Mouse (Mus musculus) limb, embryonic 15.5 days (tissue): ENCODE results near the gene A830005F24Rik. TPM values are rescaled to one million over a fixed set of nuclear protein-coding genes. Genes with fewer than 3 reads are reported as not detected.

Source experiments
- ATAC-seq: fragments of 200-750 bp; cut with Nextera tagmentation; 2 replicates; pipeline ENCODE4 v1.8.0; 2017; ENCODE audit warnings: low read depth, moderate TSS enrichment; ENCODE audit not compliant: insufficient number of reproducible peaks, low FRiP score, low TSS enrichment
- H3K27ac ChIP-seq: fragments of 300-500 bp; sonication (generic); 2 replicates; pipeline ENCODE4 v1.5.1; 2015; ENCODE audit warnings: moderate library complexity, mild to moderate bottlenecking, inconsistent platforms
- H3K27me3 ChIP-seq: fragments of 300-500 bp; sonication (generic); 2 replicates; pipeline ENCODE4 v1.6.1; 2015; ENCODE audit warnings: inconsistent platforms
- H3K36me3 ChIP-seq: fragments of 300-500 bp; sonication (generic); 2 replicates; pipeline ENCODE4 v1.6.1; 2015; ENCODE audit warnings: inconsistent platforms
- H3K4me1 ChIP-seq: fragments of 300-500 bp; sonication (generic); 2 replicates; pipeline ENCODE4 v1.6.1; 2015; ENCODE audit warnings: inconsistent platforms
- H3K4me2 ChIP-seq: fragments of 300-500 bp; sonication (generic); 2 replicates; pipeline ENCODE4 v1.6.1; 2015; ENCODE audit warnings: mild to moderate bottlenecking, inconsistent platforms
- H3K4me3 ChIP-seq: fragments of 300-500 bp; sonication (generic); 2 replicates; pipeline ENCODE4 v1.5.1; 2015; ENCODE audit warnings: mild to moderate bottlenecking, inconsistent platforms
- H3K9ac ChIP-seq: fragments of 300-500 bp; sonication (generic); 2 replicates; pipeline ENCODE4 v1.6.1; 2015; ENCODE audit warnings: inconsistent platforms
- H3K9me3 ChIP-seq: fragments of 300-500 bp; sonication (generic); 2 replicates; pipeline ENCODE4 v1.6.1; 2016; ENCODE audit warnings: inconsistent platforms
- WGBS: fragments of 180-500 bp; shearing (Covaris S2); methylation state at CpG from one replicate; pipeline ENCODE4 v1.1.7; 2015; 5-methylcytosine and 5-hydroxymethylcytosine counted together
- polyA plus RNA-seq: library from polyadenylated mRNA; unstranded; fragments of >200 nt; fragmentation: Nextera tagmentation; extraction: Ambion mirVana; gene quantifications from 2 replicates; pipeline ENCODE4 v1.2.1, GENCODE M21; 2015

The A830005F24Rik gene
- 1.8 and 2.6 TPM in 2 replicates for polyA plus RNA-seq

DNA sequence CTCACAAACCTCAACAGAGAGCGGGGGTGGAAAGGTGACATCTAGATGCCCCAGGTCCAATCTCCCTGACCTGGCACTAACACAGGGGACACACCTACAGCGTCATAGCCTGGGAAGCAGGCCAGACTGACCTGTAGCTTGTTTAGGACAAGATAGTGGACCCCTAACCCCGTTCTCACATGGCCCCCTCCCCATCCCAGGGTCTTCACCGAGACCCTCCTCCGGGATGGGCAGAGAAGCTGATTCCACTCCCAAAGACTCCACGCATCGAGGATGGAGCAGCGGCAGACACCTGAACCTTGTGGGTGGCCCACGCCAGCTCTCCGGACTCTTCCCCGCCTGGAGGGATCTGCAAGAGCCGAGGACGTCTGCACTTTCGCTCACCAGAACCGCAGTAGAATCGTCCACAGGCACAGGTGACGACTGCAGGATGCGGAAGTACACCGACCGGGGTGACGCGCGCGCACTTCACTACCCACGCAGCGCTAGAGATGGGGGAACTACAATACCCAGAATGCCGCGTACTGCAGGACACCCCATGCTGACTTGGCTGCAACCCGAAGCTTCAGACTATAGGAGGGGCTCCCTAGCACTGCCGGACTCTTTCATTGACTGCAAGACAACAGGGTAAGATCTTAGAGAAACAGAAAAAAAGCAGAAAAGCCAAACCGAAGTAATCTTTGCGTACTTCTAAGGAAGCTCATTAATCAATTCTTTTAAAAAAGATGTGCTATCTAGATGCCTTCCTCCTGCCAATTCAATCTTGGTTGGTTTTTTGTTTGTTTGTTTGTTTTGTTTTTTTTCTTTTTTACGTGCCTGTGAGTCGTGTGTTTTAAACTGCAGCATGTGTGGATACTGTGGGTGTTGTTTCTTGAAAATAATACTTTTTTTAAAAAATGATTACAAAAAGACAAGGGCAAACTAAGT is at the start of gene A830005F24Rik, which contains the start of gene Zfp169:
A830005F24Rik (plus strand) TSS at position 568 of the 927 bp plus-strand sequence.
Zfp169 (minus strand) TSS at position 449 of the 927 bp plus-strand sequence.
- Histone ChIP-seq H3K27me3 (no peaks in the 10 kb centered on the region), H3K27ac (0 out of 2 replicates have a peak within 1 kb of the TSS, but pooled peaks have one; percentile 33), H3K9me3 (no peaks in the 10 kb centered on the region), H3K4me1 (peaks cover 7% of the 10 kb centered on the region), H3K4me3 (peak within 1 kb of the TSS; percentile 67), H3K36me3 (no peaks in the 10 kb centered on the region), H3K4me2 (peak within 1 kb of the TSS; percentile 86), H3K9ac (peak within 1 kb of the TSS; percentile 63)
- 1% methylated on average over 34 of the region's 34 CpGs for WGBS
- peak; percentile 98 for ATAC-seq

DNA sequence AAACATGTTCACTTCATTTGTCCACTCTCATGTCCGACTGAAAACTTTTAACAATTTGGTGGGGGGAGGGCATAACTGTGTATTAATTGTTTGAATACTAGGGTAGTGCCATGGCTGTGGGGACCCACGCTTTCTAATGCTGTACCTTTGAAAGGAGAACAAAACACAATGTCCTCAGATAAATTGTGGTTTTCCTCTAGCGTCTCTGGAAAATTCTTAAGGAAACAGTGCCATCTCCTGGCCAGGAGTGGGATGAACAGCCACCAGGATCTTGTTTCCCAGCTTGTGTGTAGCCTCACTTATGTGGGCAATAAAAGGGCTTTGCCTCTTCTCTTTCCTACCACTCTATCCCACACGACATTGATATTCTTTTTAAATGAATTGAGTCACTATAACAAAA is 49.2 kb upstream of the A830005F24Rik start:
- H3K4me2 ChIP-seq, result no peak overlapping the region
- WGBS, result 13% methylated on average over 4 of the region's 4 CpGs
- H3K4me1 ChIP-seq, result no peaks in the 10 kb centered on the region
- H3K27me3 ChIP-seq, result peaks cover 14% of the 10 kb centered on the region; the same call in 1 of the 2 replicates
- H3K27ac ChIP-seq, result no peak overlapping the region
- no peak overlapping the region for H3K9ac ChIP-seq
- no peak overlapping the region for H3K4me3 ChIP-seq
- no peaks in the 10 kb centered on the region for H3K36me3 ChIP-seq
- no peak for ATAC-seq
- no peaks in the 10 kb centered on the region for H3K9me3 ChIP-seq

DNA sequence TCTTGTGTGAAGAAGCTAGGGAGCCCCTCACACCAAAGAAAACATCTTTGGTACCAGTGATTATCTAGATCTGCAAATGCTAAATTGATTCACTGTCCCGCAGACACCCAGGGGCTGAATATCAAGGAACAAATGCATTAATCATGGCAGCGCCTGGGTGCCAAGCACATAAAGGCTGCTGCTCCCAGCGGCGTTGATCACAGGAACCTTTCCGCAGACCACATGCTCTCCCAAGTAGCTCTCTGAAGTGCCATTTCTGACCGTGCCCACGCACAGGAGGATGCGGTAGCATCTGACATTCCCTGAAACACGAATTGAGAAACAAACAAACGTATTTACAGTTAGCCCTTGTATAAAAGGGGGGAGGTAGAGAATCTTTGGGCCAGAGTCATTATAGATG is 47.2 kb upstream of the A830005F24Rik start:
- 64% methylated on average over 10 of the region's 10 CpGs for WGBS

GRCm38 (mm10) chr13:48468656-48469180 is 44.7 kb upstream of the A830005F24Rik start:
- no peaks in the 10 kb centered on the region for H3K4me1 ChIP-seq
- WGBS, result 63% methylated on average over 15 of the region's 15 CpGs
- no peak overlapping the region for H3K9ac ChIP-seq
- H3K27ac ChIP-seq, result no peak overlapping the region
- H3K27me3 ChIP-seq, result peaks cover 14% of the 10 kb centered on the region; the same call in 1 of the 2 replicates
- H3K4me2 ChIP-seq, result no peak overlapping the region
- H3K9me3 ChIP-seq, result no peaks in the 10 kb centered on the region
- H3K36me3 ChIP-seq, result no peaks in the 10 kb centered on the region
- H3K4me3 ChIP-seq, result no peak overlapping the region
- ATAC-seq, result no peak

More for the DNA sequence above, 47.2 kb upstream of the A830005F24Rik start:
- no peak for ATAC-seq
- H3K27ac ChIP-seq, result no peak overlapping the region
- peaks cover 14% of the 10 kb centered on the region; the same call in 1 of the 2 replicates for H3K27me3 ChIP-seq
- H3K9me3 ChIP-seq, result no peaks in the 10 kb centered on the region
- no peaks in the 10 kb centered on the region for H3K36me3 ChIP-seq
- H3K4me1 ChIP-seq, result no peaks in the 10 kb centered on the region
- no peak overlapping the region for H3K4me3 ChIP-seq
- H3K4me2 ChIP-seq, result no peak overlapping the region
- no peak overlapping the region for H3K9ac ChIP-seq

DNA sequence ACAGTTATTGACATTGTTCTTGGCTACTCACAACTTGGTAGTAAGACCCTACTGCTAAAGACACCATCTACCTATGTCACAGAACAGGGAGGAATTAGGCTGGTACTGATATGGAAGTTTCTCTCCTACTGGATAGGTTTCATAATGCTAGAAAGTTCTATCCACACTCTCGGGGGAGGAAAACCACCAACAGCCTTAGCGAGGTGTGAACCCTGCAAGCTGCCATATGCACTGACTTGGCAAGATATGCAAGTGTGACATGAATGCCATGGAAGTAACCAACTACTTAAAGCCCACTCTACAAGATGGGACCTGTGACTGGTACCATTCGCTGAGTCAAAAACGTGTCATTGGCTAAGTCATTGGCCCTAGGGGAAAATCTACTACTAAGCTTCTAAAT is 29.8 kb upstream of the A830005F24Rik start:
- Histone ChIP-seq H3K9me3 (no peaks in the 10 kb centered on the region), H3K9ac (no peak overlapping the region), H3K4me3 (no peak overlapping the region), H3K36me3 (peaks cover 11% of the 10 kb centered on the region), H3K27ac (no peak overlapping the region), H3K4me1 (no peaks in the 10 kb centered on the region), H3K27me3 (no peaks in the 10 kb centered on the region), H3K4me2 (no peak overlapping the region)
- 93% methylated on average over 4 of the region's 4 CpGs for WGBS
- no peak for ATAC-seq

DNA sequence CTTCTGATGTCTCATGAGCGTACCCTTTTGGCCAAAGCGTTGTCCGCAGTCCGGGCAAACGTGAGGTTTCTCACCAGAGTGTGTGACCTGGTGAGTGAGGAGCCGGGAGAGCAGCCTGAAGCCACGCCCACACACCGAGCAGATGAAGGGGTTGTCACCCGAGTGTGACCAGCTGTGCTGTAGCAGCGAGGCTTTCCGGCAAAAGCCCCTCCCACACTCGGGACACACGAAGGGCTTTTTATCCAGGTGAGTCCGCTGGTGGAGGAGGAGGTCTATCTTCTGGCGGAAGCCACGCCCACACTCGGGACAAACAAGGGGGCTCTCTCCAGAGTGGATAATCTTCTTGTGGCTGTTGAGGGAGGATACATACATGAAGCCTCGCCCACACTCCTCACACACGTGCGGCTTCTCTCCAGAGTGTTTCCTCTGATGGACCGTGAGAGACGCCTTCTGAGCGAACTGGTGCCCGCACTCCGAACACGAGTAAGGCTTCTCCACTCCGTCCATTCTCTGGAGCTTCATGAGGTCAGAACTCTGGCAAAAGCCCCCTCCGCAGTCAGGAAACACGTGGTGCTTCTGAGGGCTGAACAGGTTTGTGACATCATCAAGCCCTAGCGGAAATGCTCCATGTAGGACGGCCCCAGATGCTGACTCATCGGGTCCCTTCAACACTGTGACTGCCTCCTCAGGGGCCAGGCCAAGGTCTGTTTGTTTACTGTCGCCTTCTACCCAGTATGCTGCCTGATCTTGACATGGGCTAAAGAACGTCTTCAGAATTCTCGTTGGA is 22.8 kb upstream of the A830005F24Rik start:
- 88% methylated on average over 35 of the region's 35 CpGs for WGBS
- Histone ChIP-seq H3K27ac (no peak overlapping the region), H3K27me3 (no peaks in the 10 kb centered on the region), H3K4me2 (no peak overlapping the region), H3K36me3 (peaks cover 53% of the 10 kb centered on the region), H3K4me3 (no peak overlapping the region), H3K4me1 (no peaks in the 10 kb centered on the region), H3K9ac (no peak overlapping the region), H3K9me3 (no peaks in the 10 kb centered on the region)
- ATAC-seq, result no peak

DNA sequence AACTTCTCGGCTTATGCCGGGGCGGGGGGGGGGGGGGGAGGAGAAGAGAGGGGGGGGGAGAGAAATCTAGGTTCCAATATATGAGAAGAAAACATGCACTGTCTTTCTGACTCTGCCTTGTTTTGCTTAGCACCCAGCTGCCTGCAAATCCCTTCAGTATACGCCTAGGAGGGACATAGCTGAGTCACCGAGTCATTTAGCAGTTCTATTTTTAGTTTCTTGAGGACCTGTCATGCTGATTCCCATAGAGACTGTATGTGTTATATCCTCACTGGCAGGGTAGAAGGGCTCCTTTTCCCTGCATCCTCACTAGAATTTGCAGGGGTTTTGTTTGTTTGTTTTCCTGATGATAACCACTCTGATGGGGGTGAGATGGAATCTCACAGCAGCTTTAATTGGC is 20.2 kb upstream of the A830005F24Rik start:
- no peaks in the 10 kb centered on the region for H3K27me3 ChIP-seq
- H3K9ac ChIP-seq, result no peak overlapping the region
- H3K27ac ChIP-seq, result no peak overlapping the region
- WGBS, result 73% methylated on average over 4 of the region's 5 CpGs
- ATAC-seq, result no peak
- H3K9me3 ChIP-seq, result no peaks in the 10 kb centered on the region
- no peak overlapping the region for H3K4me3 ChIP-seq
- peaks cover under 1% of the 10 kb centered on the region; the same call in 1 of the 2 replicates for H3K4me1 ChIP-seq
- no peak overlapping the region for H3K4me2 ChIP-seq
- H3K36me3 ChIP-seq, result peaks cover 47% of the 10 kb centered on the region

DNA sequence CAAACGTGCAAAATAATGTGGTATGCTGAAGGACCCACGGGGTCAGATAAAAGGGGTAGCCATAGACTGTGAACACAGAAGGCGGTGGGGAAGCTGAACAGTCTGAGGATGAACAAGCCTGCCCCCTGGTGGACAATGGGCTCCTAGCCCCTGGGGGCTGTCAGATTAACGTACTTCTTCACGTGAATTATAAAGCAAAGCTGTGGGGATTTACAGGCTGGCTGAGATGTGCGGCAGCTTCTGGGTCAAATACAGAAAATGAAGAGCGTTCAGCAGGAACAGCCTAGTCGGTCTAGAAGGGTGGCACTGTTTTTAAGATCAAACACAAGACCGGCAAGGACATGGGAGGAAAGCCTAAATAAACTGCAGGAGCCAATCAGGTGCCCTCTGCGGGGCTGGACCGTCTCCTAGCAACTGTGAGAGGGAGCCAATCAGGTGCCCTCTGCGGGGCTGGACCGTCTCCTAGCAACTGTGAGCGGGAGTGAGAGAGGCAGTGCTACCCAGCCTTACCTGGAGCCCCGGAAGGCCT is 15.6 kb upstream of the A830005F24Rik start:
- H3K4me2 ChIP-seq, result no peak overlapping the region

DNA sequence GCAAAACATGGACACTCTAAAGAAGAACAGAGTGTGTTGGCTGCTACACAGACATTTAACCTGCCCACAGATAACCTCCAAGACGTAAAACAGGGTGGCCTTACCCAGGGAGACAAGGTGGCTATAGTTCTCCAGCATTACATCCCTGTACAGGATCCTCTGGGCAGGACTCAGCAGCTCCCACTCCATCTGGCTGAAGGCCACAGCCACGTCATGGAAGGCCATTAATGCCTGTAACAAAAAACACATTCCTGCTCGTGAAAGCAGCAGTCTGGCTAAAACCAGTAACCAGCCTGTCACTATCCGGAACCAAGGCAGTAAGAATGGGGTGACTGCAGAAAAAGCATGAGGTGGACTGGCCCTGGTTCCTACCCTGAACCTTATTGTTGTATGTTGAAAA is 14.7 kb upstream of the A830005F24Rik start:
- 29% methylated on average over 4 of the region's 4 CpGs for WGBS
- Histone ChIP-seq H3K27me3 (no peaks in the 10 kb centered on the region), H3K27ac (peak overlapping the region; percentile 68), H3K9ac (no peak overlapping the region), H3K9me3 (no peaks in the 10 kb centered on the region), H3K4me3 (no peak overlapping the region), H3K4me1 (peaks cover 11% of the 10 kb centered on the region), H3K36me3 (peaks cover 20% of the 10 kb centered on the region), H3K4me2 (no peak overlapping the region)
- peak; percentile 63; the same call in 1 of the 2 replicates for ATAC-seq

More for the DNA sequence above, 15.6 kb upstream of the A830005F24Rik start:
- 20% methylated on average over 15 of the region's 15 CpGs for WGBS
- peaks cover 17% of the 10 kb centered on the region; the same call in 1 of the 2 replicates for H3K36me3 ChIP-seq
- ATAC-seq, result 0 out of 2 replicates have a peak, but pooled peaks have one; percentile 14
- H3K4me1 ChIP-seq, result peaks cover 11% of the 10 kb centered on the region
- no peak overlapping the region for H3K27ac ChIP-seq
- no peaks in the 10 kb centered on the region for H3K9me3 ChIP-seq
- no peak overlapping the region for H3K4me3 ChIP-seq
- H3K9ac ChIP-seq, result no peak overlapping the region
- H3K27me3 ChIP-seq, result no peaks in the 10 kb centered on the region

DNA sequence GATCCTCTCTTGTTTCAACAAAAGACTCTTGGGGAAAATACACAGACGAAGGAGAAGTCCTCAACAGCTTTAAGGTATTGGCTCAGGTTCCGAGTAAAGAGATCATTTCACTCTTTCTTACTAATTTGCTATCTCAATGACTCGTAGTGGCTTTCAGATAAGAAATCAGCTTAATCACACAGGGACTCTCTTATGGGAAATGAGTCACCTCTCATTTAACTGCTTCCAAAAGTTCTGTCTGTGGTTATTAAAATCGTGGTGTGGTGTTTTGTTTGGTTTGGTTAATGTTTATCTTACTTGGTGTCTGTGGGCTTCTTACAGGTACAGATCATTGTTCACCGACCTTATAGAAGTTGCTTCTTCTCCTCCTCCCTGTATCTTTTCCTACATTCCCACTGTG is 10.9 kb upstream of the A830005F24Rik start:
- no peak for ATAC-seq
- peaks cover 11% of the 10 kb centered on the region for H3K4me1 ChIP-seq
- WGBS, result 83% methylated on average over 5 of the region's 5 CpGs
- no peaks in the 10 kb centered on the region for H3K9me3 ChIP-seq
- no peak overlapping the region for H3K27ac ChIP-seq
- no peak overlapping the region for H3K4me2 ChIP-seq
- no peak overlapping the region for H3K4me3 ChIP-seq
- H3K27me3 ChIP-seq, result no peaks in the 10 kb centered on the region
- H3K9ac ChIP-seq, result no peak overlapping the region
- H3K36me3 ChIP-seq, result peaks cover 30% of the 10 kb centered on the region

DNA sequence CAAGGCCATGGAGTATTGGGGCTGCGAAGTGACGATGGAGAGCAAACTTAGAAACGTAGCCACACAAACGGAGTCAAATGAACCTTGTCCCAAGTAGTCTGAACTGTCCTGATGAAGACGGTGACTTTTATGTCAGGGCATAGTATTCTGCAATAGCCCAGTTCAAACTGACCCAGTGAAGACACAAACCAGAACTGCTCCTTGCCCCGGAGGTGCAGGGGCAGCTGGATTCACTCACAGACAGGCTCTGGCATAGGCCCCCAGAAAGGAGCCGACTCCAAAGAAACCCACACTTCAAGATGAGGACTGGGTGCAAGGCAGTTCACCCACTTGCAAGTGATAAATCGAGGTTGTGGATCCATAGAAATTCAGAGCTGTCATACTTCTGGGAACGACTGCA is 4.7 kb upstream of the A830005F24Rik start:
- no peak overlapping the region for H3K27ac ChIP-seq
- H3K36me3 ChIP-seq, result peaks cover 18% of the 10 kb centered on the region
- 87% methylated on average over 9 of the region's 9 CpGs for WGBS
- no peak for ATAC-seq
- H3K4me3 ChIP-seq, result no peak overlapping the region
- no peaks in the 10 kb centered on the region for H3K9me3 ChIP-seq
- no peaks in the 10 kb centered on the region for H3K27me3 ChIP-seq
- no peak overlapping the region for H3K9ac ChIP-seq
- H3K4me1 ChIP-seq, result peaks cover 7% of the 10 kb centered on the region
- H3K4me2 ChIP-seq, result no peak overlapping the region
